Mouse (Mus musculus) liver, postnatal 0 days (tissue): ENCODE measurements at regions not wholly inside any gene's neighbourhood (a gene's known extent, or its start where the extent isn't known, plus 50 kb on each side); places are given as distances from the start of the nearest gene placed in this dataset.

Experiments used
- CTCF ChIP-seq: sonication (generic); IDR thresholded peaks from 2 replicates; pipeline ENCODE4 v1.5.1; 2016; ENCODE audit warnings: antibody characterized with exemption, low read depth
- EP300 ChIP-seq: IDR thresholded peaks from 2 replicates; pipeline ENCODE4 v1.6.1; 2016; ENCODE audit warnings: antibody characterized with exemption, low read depth, mild to moderate bottlenecking

- TF ChIP-seq CTCF (no peak), EP300 (no peak)
These were observed 137.4 kb upstream of the Lyplal1 start for GRCm38 (mm10) chr1:186254500-186254899.
